Mouse (Mus musculus) skeletal muscle tissue, postnatal 0 days (tissue): ENCODE data around the gene Ddi1. TPM values are rescaled to one million over a fixed set of nuclear protein-coding genes. Genes with fewer than 3 reads are reported as not detected.

Experiments used
- polyA plus RNA-seq: library from polyadenylated mRNA; unstranded; fragments of >200 nt; fragmentation: Nextera tagmentation; extraction: Ambion mirVana; gene quantifications from 2 replicates; pipeline ENCODE4 v1.2.1, GENCODE M21; 2015

Gene Ddi1
- polyA plus RNA-seq = 0.02 and 0.05 TPM in 2 replicates

DNA sequence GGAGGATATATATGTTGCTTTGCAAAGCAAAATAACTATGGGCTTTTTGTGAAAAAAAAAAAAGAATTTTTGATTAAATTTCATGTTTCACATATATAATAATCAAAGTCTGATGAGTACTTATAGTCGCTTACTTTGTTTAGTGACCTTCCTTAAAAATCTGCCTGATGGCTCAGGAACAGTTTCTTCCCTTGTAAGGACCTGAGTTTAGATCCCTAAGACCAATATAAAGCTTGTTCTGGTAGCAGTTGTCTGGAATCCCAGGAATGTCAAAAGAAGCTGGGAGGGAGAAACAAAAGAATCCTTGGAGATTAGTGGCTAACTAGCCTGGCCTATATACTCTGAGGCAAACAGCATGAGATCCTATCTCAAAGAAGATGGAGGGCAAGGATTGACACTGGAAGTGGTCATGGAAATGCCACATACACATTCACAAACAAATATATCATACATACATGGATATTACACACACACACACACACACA is at the start of gene Ddi1:
TSS of gene Ddi1 (minus strand) at position 51 of the 485 bp plus-strand sequence.

Other genes starting within 250 kb of the Ddi1 start
- 6.4 and 8.1 TPM in 2 replicates for gene Pdgfd, start 101.3 kb downstream of the Ddi1 start, polyA plus RNA-seq